Mouse (Mus musculus): ENCODE results near the gene Ncoa5. TPM values are rescaled to one million over a fixed set of nuclear protein-coding genes. Genes with fewer than 3 reads are reported as not detected.

Gene Ncoa5
- polyA plus RNA-seq, 1 experiment from 2014 or later = 8.1 TPM

GRCm38 (mm10) chr2:165061638-165062433 lies 27.2 kb upstream of the Ncoa5 start:
- TF ChIP-seq CTCF (IDR thresholded peaks at IDR 0.05; ENCODE audit: low read depth) (no peak), EP300 (IDR thresholded peaks at IDR 0.05; ENCODE audit: low read depth) (no peak)
- Histone ChIP-seq H3K36me3 (replicated peaks; ENCODE audit: insufficient read depth, low read length) (no peaks in the 10 kb centered on the region), H3K27ac (ENCODE audit: low read depth) (no peak overlapping the region), H3K4me2 (ENCODE audit: low read depth, low read length) (no peak overlapping the region), H3K4me1 (ENCODE audit: insufficient read depth) (no peaks in the 10 kb centered on the region; the same call in 1 of the 2 replicates), H3K27me3 (ENCODE audit: insufficient read depth, low read length) (no peaks in the 10 kb centered on the region), H3K9me3 (ENCODE audit: low read length) (no peaks in the 10 kb centered on the region), H3K4me3 (ENCODE audit: low read depth, low read length) (no peak overlapping the region), H3K9ac (replicated peaks) (no peak overlapping the region)
- 54% methylated on average over 16 of the region's 16 CpGs for WGBS (ENCODE audit: insufficient replicate concordance)
- DNase-seq = no peak
- no peak for ATAC-seq

- Histone ChIP-seq H3K4me2 (ENCODE audit: low read depth, low read length) (no peak overlapping the region), H3K4me1 (ENCODE audit: insufficient read depth) (peaks cover 11% of the 10 kb centered on the region), H3K9me3 (ENCODE audit: low read length) (no peaks in the 10 kb centered on the region), H3K9ac (replicated peaks) (no peak overlapping the region), H3K27ac (ENCODE audit: low read depth) (no peak overlapping the region), H3K36me3 (replicated peaks; ENCODE audit: insufficient read depth, low read length) (no peaks in the 10 kb centered on the region), H3K4me3 (ENCODE audit: low read depth, low read length) (no peak overlapping the region), H3K27me3 (ENCODE audit: insufficient read depth, low read length) (no peaks in the 10 kb centered on the region)
- ATAC-seq = no peak
- DNase-seq = no peak
- 80% methylated on average over 4 of the region's 4 CpGs for WGBS (ENCODE audit: insufficient replicate concordance)
- TF ChIP-seq CTCF (IDR thresholded peaks at IDR 0.05; ENCODE audit: low read depth) = no peak
- no peak for TF ChIP-seq EP300 (IDR thresholded peaks at IDR 0.05; ENCODE audit: low read depth)
Measured at GRCm38 (mm10) chr2:165059961-165060360, 25.3 kb upstream of the Ncoa5 start.

- 70% methylated on average over 14 of the region's 14 CpGs for WGBS (ENCODE audit: insufficient replicate concordance)
- Histone ChIP-seq H3K27me3 (ENCODE audit: insufficient read depth, low read length) (0 out of 2 replicates have a peak, but pooled peaks cover 4% of the 10 kb centered on the region), H3K9me3 (ENCODE audit: low read length) (peaks cover 4% of the 10 kb centered on the region; the same call in 1 of the 2 replicates), H3K4me2 (ENCODE audit: low read depth, low read length) (peak overlapping the region; percentile 70), H3K4me3 (ENCODE audit: low read depth, low read length) (peak overlapping the region; percentile 42; the same call in 1 of the 2 replicates), H3K9ac (replicated peaks) (no peak overlapping the region), H3K36me3 (replicated peaks; ENCODE audit: insufficient read depth, low read length) (no peaks in the 10 kb centered on the region), H3K27ac (ENCODE audit: low read depth) (no peak overlapping the region), H3K4me1 (ENCODE audit: insufficient read depth) (peaks cover 14% of the 10 kb centered on the region)
- TF ChIP-seq CTCF (IDR thresholded peaks at IDR 0.05; ENCODE audit: low read depth) = no peak
- TF ChIP-seq EP300 (IDR thresholded peaks at IDR 0.05; ENCODE audit: low read depth) = no peak
- no peak for ATAC-seq
- DNase-seq = no peak
Measured at GRCm38 (mm10) chr2:165056377-165057085, 21.9 kb upstream of the Ncoa5 start.

GRCm38 (mm10) chr2:165055905-165056304 lies 21.2 kb upstream of the Ncoa5 start:
- peak; percentile 71 for ATAC-seq
- Histone ChIP-seq H3K9ac (replicated peaks) (no peak overlapping the region), H3K36me3 (replicated peaks; ENCODE audit: insufficient read depth, low read length) (no peaks in the 10 kb centered on the region), H3K27ac (ENCODE audit: low read depth) (0 out of 2 replicates have a peak overlapping the region, but pooled peaks have one; percentile 3), H3K4me1 (ENCODE audit: insufficient read depth) (peaks cover 14% of the 10 kb centered on the region), H3K4me3 (ENCODE audit: low read depth, low read length) (peak overlapping the region; percentile 42), H3K9me3 (ENCODE audit: low read length) (peaks cover 4% of the 10 kb centered on the region; the same call in 1 of the 2 replicates), H3K4me2 (ENCODE audit: low read depth, low read length) (peak overlapping the region; percentile 70), H3K27me3 (ENCODE audit: insufficient read depth, low read length) (0 out of 2 replicates have a peak, but pooled peaks cover 4% of the 10 kb centered on the region)
- 1% methylated on average over 7 of the region's 7 CpGs for WGBS (ENCODE audit: insufficient replicate concordance)
- no peak for DNase-seq
- TF ChIP-seq EP300 (IDR thresholded peaks at IDR 0.05; ENCODE audit: low read depth) (no peak), CTCF (IDR thresholded peaks at IDR 0.05; ENCODE audit: low read depth) (no peak)

- no peaks in the 10 kb centered on the region for H3K36me3 ChIP-seq (replicated peaks; ENCODE audit: insufficient read depth, low read length)
- no peak for TF ChIP-seq CTCF (IDR thresholded peaks at IDR 0.05; ENCODE audit: low read depth)
- no peak for TF ChIP-seq EP300 (IDR thresholded peaks at IDR 0.05; ENCODE audit: low read depth)
- peak within 1 kb of the TSS; percentile 70 for H3K4me2 ChIP-seq (ENCODE audit: low read depth, low read length)
- H3K4me1 ChIP-seq (ENCODE audit: insufficient read depth) = peaks cover 14% of the 10 kb centered on the region
- H3K4me3 ChIP-seq (ENCODE audit: low read depth, low read length) = peak within 1 kb of the TSS; percentile 42
- H3K27ac ChIP-seq (ENCODE audit: low read depth) = 0 out of 2 replicates have a peak within 1 kb of the TSS, but pooled peaks have one; percentile 3
- peak; percentile 91 for ATAC-seq
- 6% methylated on average over 25 of the region's 25 CpGs for WGBS (ENCODE audit: insufficient replicate concordance)
- peaks cover 4% of the 10 kb centered on the region; the same call in 1 of the 2 replicates for H3K9me3 ChIP-seq (ENCODE audit: low read length)
- 0 out of 2 replicates have a peak, but pooled peaks cover 4% of the 10 kb centered on the region for H3K27me3 ChIP-seq (ENCODE audit: insufficient read depth, low read length)
- DNase-seq = peak; percentile 77
- 0 out of 2 replicates have a peak within 1 kb of the TSS, but pooled peaks have one; percentile 13 for H3K9ac ChIP-seq (replicated peaks)
Measured at GRCm38 (mm10) chr2:165054888-165055852, 20.5 kb upstream of the Ncoa5 start, which contains the start of gene Cd40. Gene Cd40, plus strand, starts transcription at chr2:165055627.

All from liver, postnatal 0 days (tissue).